Mouse (Mus musculus): ENCODE measurements around the gene Gm4305. TPM values are rescaled to one million over a fixed set of nuclear protein-coding genes. Genes with fewer than 3 reads are reported as not detected.

Gm4305 gene
- polyA plus RNA-seq (2017; shearing (Covaris generic)), result not detected

GRCm38 (mm10) chr10:100350793-100351192 is at the start of gene Gm4305:
Gene Gm4305, plus strand, starts transcription at chr10:100351093.

GRCm38 (mm10) chr10:100335376-100335775 is 15.5 kb upstream of the Gm4305 start, which contains the start of gene Gm4301:
Gene Gm4301, plus strand, starts transcription at chr10:100335676.

DNA sequence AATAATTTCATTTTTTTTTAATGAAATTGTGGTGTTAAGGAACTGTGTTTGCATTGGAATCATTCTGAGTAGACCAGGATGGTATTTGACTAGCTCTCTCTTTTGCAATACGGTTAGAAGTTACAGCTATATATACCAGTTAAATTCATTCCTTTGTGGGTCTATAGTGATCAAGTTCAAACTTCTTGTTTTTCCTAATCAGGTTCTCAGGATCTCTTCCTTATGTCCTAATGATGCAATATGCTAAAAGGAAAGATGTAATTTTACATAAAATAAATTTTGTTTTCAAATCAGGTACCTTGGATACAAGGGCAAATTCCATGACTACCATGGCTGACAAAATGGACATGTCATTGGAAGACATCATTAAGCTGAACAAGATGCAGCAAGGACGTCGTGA is 10.4 kb upstream of the Gm4305 start, which contains the start of gene Gm4302:
TSS of gene Gm4302 (plus strand) at position 301 of the 400 bp plus-strand sequence.

GRCm38 (mm10) chr10:100345672-100346071 is 5.2 kb upstream of the Gm4305 start, which contains the start of gene Gm4303:
Gene Gm4303, plus strand, starts transcription at chr10:100345972.

GRCm38 (mm10) chr10:100361038-100361437 is 10.1 kb downstream of the Gm4305 start, which contains the start of gene Gm4307:
Gene Gm4307, plus strand, starts transcription at chr10:100361338.

DNA sequence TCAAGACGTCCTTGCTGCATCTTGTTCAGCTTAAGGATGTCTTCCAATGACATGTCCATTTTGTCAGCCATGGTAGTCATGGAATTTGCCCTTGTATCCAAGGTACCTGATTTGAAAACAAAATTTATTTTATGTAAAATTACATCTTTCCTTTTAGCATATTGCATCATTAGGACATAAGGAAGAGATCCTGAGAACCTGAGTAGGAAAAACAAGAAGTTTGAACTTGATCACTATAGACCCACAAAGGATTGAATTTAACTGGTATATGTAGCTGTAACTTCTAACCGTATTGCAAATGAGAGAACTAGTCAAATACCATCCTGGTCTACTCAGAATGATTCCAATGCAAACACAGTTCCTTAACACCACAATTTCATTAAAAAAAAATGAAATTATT is 31.6 kb downstream of the Gm4305 start, which contains the start of gene Gm4312:
TSS of gene Gm4312 (minus strand) at position 101 of the 400 bp plus-strand sequence.

Other genes with a start within 250 kb of the Gm4305 start
- 0.82 TPM for gene Gm4301, start 15.4 kb upstream of the Gm4305 start, polyA plus RNA-seq (2017; shearing (Covaris generic))
- gene Gm4302, start 10.3 kb upstream of the Gm4305 start, polyA plus RNA-seq (2017; shearing (Covaris generic)), result 0.61 TPM
- not detected for gene Gm4303, start 5.1 kb upstream of the Gm4305 start, polyA plus RNA-seq (2017; shearing (Covaris generic))
- not detected for gene Gm4307, start 10.2 kb downstream of the Gm4305 start, polyA plus RNA-seq (2017; shearing (Covaris generic))
- gene Gm4312, start 31.5 kb downstream of the Gm4305 start, polyA plus RNA-seq (2017; shearing (Covaris generic)), result 0.82 TPM
- 3.2 TPM for gene Tmtc3, start 136.3 kb downstream of the Gm4305 start, polyA plus RNA-seq (2017; shearing (Covaris generic))
- gene Cep290, start 136.5 kb downstream of the Gm4305 start, polyA plus RNA-seq (2017; shearing (Covaris generic)), result 3.0 TPM
- 7.2 TPM for gene 4930430F08Rik, start 239.3 kb downstream of the Gm4305 start, polyA plus RNA-seq (2017; shearing (Covaris generic))
- gene 1700017N19Rik, start 239.4 kb downstream of the Gm4305 start, polyA plus RNA-seq (2017; shearing (Covaris generic)), result 0.37 TPM

All from effector memory CD4-positive, alpha-beta T cell, adult 7 months (primary cell).